Mouse (Mus musculus) ovary, postnatal 10 days (tissue): ENCODE results near the gene Nat8f1.
"Not testable (repeated sequence)": the region's sequence is repeated elsewhere in the genome, so short reads cannot be mapped to it uniquely, and the experiment has no call there.

Experiments used
- DNase-seq: peaks from one replicate; pipeline ENCODE4 v3.0.0; 2022; ENCODE audit warnings: low spot score

The Nat8f1 gene

GRCm38 (mm10) chr6:85906911-85907351, 8.6 kb downstream of the Nat8f1 start:
- DNase-seq = not testable (repeated sequence)

- peak; percentile 49 for DNase-seq
Measured at GRCm38 (mm10) chr6:85904642-85905061, 10.8 kb downstream of the Nat8f1 start, which contains the start of gene Nat8f4. TSS of gene Nat8f4 (minus strand) at chr6:85904884.

- DNase-seq = no peak
Measured at GRCm38 (mm10) chr6:85902303-85902702, 13.2 kb downstream of the Nat8f1 start.

GRCm38 (mm10) chr6:85898596-85899475, 16.7 kb downstream of the Nat8f1 start:
- not testable (repeated sequence) for DNase-seq

GRCm38 (mm10) chr6:85895061-85895648, 20.3 kb downstream of the Nat8f1 start:
- not testable (repeated sequence) for DNase-seq

- no peak for DNase-seq
Measured at GRCm38 (mm10) chr6:85888961-85889360, 26.5 kb downstream of the Nat8f1 start.

- DNase-seq = no peak
Measured at GRCm38 (mm10) chr6:85884311-85884710, 31.2 kb downstream of the Nat8f1 start.

- not testable (repeated sequence) for DNase-seq
Measured at GRCm38 (mm10) chr6:85883246-85883645, 32.2 kb downstream of the Nat8f1 start.

- not testable (repeated sequence) for DNase-seq
Measured at GRCm38 (mm10) chr6:85869006-85869405, 46.5 kb downstream of the Nat8f1 start, which contains the start of gene Nat8f2. TSS of gene Nat8f2 (minus strand) at chr6:85869158.

- DNase-seq = no peak
Measured at GRCm38 (mm10) chr6:85867726-85868690, 47.5 kb downstream of the Nat8f1 start.

- DNase-seq = not testable (repeated sequence)
Measured at GRCm38 (mm10) chr6:85866995-85867394, 48.5 kb downstream of the Nat8f1 start.

- DNase-seq = not testable (repeated sequence)
Measured at GRCm38 (mm10) chr6:85866166-85866565, 49.3 kb downstream of the Nat8f1 start.

- DNase-seq = not testable (repeated sequence)
Measured at GRCm38 (mm10) chr6:85864900-85865639, 50.4 kb downstream of the Nat8f1 start.

GRCm38 (mm10) chr6:85863840-85864239, 51.6 kb downstream of the Nat8f1 start:
- DNase-seq = no peak

- no peak for DNase-seq
Measured at GRCm38 (mm10) chr6:85863136-85863535, 52.4 kb downstream of the Nat8f1 start.

GRCm38 (mm10) chr6:85862565-85862964, 52.9 kb downstream of the Nat8f1 start:
- DNase-seq = no peak

GRCm38 (mm10) chr6:85861247-85861646, 54.2 kb downstream of the Nat8f1 start:
- no peak for DNase-seq
